Mouse (Mus musculus) hindbrain, embryonic 11.5 days (tissue): ENCODE results near the gene Wdr24. TPM values are rescaled to one million over a fixed set of nuclear protein-coding genes. Genes with fewer than 3 reads are reported as not detected.

Experiments used
- ATAC-seq: fragments of 200-750 bp; cut with Nextera tagmentation; 2 replicates; pipeline ENCODE4 v1.8.0; 2017; ENCODE audit warnings: mild to moderate bottlenecking, moderate TSS enrichment, moderate library complexity; ENCODE audit not compliant: low FRiP score
- DNase-seq: peaks from one replicate; pipeline ENCODE4 v3.0.0-alpha.2; 2015; ENCODE audit warnings: low spot score
- H3K27ac ChIP-seq: fragments of 300-500 bp; sonication (generic); 2 replicates; pipeline ENCODE4 v1.5.1; 2014; ENCODE audit warnings: mild to moderate bottlenecking, low read depth, low read length
- H3K27me3 ChIP-seq: fragments of 300-500 bp; sonication (generic); 2 replicates; pipeline ENCODE4 v1.6.1; 2014; ENCODE audit warnings: mild to moderate bottlenecking, low read length, moderate library complexity, mixed read lengths; ENCODE audit not compliant: control insufficient read depth, insufficient read depth
- H3K36me3 ChIP-seq: fragments of 300-500 bp; sonication (generic); 2 replicates; pipeline ENCODE4 v1.6.1; 2014; ENCODE audit warnings: mild to moderate bottlenecking, low read length, moderate library complexity, mixed read lengths; ENCODE audit not compliant: control insufficient read depth, insufficient read depth
- H3K4me1 ChIP-seq: fragments of 300-500 bp; sonication (generic); replicated peaks from 2 replicates; pipeline ENCODE4 v1.6.1; 2014; ENCODE audit warnings: low read length, mixed read lengths; ENCODE audit not compliant: control insufficient read depth, insufficient read depth
- H3K4me2 ChIP-seq: fragments of 300-500 bp; sonication (generic); replicated peaks from 2 replicates; pipeline ENCODE4 v1.6.1; 2014; ENCODE audit warnings: mild to moderate bottlenecking, low read depth, low read length
- H3K4me3 ChIP-seq: fragments of 300-500 bp; sonication (generic); 2 replicates; pipeline ENCODE4 v1.5.1; 2014; ENCODE audit warnings: low read depth, low read length
- H3K9ac ChIP-seq: fragments of 300-500 bp; sonication (generic); 2 replicates; pipeline ENCODE4 v1.6.1; 2014; ENCODE audit warnings: low read depth, low read length
- H3K9me3 ChIP-seq: fragments of 300-500 bp; sonication (generic); 2 replicates; pipeline ENCODE4 v1.6.1; 2016; ENCODE audit warnings: low read length; ENCODE audit not compliant: control insufficient read depth
- WGBS: fragments of 180-500 bp; shearing (Covaris S2); extraction: QIAGEN DNeasy Blood & Tissue Kit; methylation state at CpG from one replicate; pipeline ENCODE4 v1.1.7; 2014; 5-methylcytosine and 5-hydroxymethylcytosine counted together
- polyA plus RNA-seq: library from polyadenylated mRNA; unstranded; fragments of >200 nt; fragmentation: Nextera tagmentation; extraction: Ambion mirVana; gene quantifications from 2 replicates; pipeline ENCODE4 v1.2.1, GENCODE M21; 2014

Gene Wdr24
- polyA plus RNA-seq, 1 experiment from 2014 or later: 22.0 TPM

GRCm38 (mm10) chr17:25827546-25828222, 4.3 kb downstream of the Wdr24 start:
- H3K36me3 ChIP-seq: peaks cover 4% of the 10 kb centered on the region; the same call in 1 of the 2 replicates
- H3K9ac ChIP-seq: no peak overlapping the region
- H3K4me1 ChIP-seq: peaks cover 30% of the 10 kb centered on the region
- H3K9me3 ChIP-seq: no peaks in the 10 kb centered on the region
- 95% methylated on average over 22 of the region's 22 CpGs for WGBS
- H3K4me2 ChIP-seq: no peak overlapping the region
- H3K27ac ChIP-seq: no peak overlapping the region
- DNase-seq (no peak), ATAC-seq (no peak)
- H3K4me3 ChIP-seq: no peak overlapping the region
- H3K27me3 ChIP-seq: no peaks in the 10 kb centered on the region

GRCm38 (mm10) chr17:25828223-25828594, 4.8 kb downstream of the Wdr24 start:
- ATAC-seq (no peak), DNase-seq (no peak)
- peak overlapping the region; percentile 65 for H3K4me3 ChIP-seq
- H3K9ac ChIP-seq: no peak overlapping the region
- peak overlapping the region; percentile 78 for H3K4me2 ChIP-seq
- H3K4me1 ChIP-seq: peaks cover 30% of the 10 kb centered on the region
- no peaks in the 10 kb centered on the region for H3K9me3 ChIP-seq
- peaks cover 4% of the 10 kb centered on the region; the same call in 1 of the 2 replicates for H3K36me3 ChIP-seq
- WGBS: 86% methylated on average over 8 of the region's 8 CpGs
- H3K27me3 ChIP-seq: no peaks in the 10 kb centered on the region
- no peak overlapping the region; the same call in 1 of the 2 replicates for H3K27ac ChIP-seq

- WGBS: 2% methylated on average over 32 of the region's 32 CpGs
- Histone ChIP-seq H3K36me3 (peaks cover 4% of the 10 kb centered on the region; the same call in 1 of the 2 replicates), H3K9me3 (no peaks in the 10 kb centered on the region)
These were observed 5.5 kb downstream of the Wdr24 start, which contains the start of gene Jmjd8 for GRCm38 (mm10) chr17:25828712-25829557. Gene Jmjd8, plus strand, starts transcription at chr17:25828867.

GRCm38 (mm10) chr17:25829558-25830017, 6.2 kb downstream of the Wdr24 start:
- WGBS: 45% methylated on average over 8 of the region's 8 CpGs
- peaks cover 29% of the 10 kb centered on the region for H3K4me1 ChIP-seq
- DNase-seq: no peak

More at GRCm38 (mm10) chr17:25828712-25829557, 5.5 kb downstream of the Wdr24 start, which contains the start of gene Jmjd8:
- Histone ChIP-seq H3K9ac (peak within 1 kb of the TSS; percentile 88), H3K4me3 (peak within 1 kb of the TSS; percentile 65), H3K27me3 (no peaks in the 10 kb centered on the region), H3K27ac (peak within 1 kb of the TSS; percentile 76), H3K4me1 (peaks cover 29% of the 10 kb centered on the region), H3K4me2 (peak within 1 kb of the TSS; percentile 78)
- ATAC-seq (peak; percentile 32), DNase-seq (peak; percentile 88)

GRCm38 (mm10) chr17:25830200-25830753, 6.8 kb downstream of the Wdr24 start:
- DNase-seq (no peak), ATAC-seq (no peak)
- peak overlapping the region; percentile 78 for H3K4me2 ChIP-seq
- peaks cover 30% of the 10 kb centered on the region for H3K4me1 ChIP-seq
- 86% methylated on average over 4 of the region's 4 CpGs for WGBS
- H3K27ac ChIP-seq: no peak overlapping the region
- no peaks in the 10 kb centered on the region for H3K27me3 ChIP-seq
- peak overlapping the region; percentile 65; the same call in 1 of the 2 replicates for H3K4me3 ChIP-seq
- peaks cover 8% of the 10 kb centered on the region; the same call in 1 of the 2 replicates for H3K36me3 ChIP-seq
- 0 out of 2 replicates have a peak overlapping the region, but pooled peaks have one; percentile 23 for H3K9ac ChIP-seq
- no peaks in the 10 kb centered on the region for H3K9me3 ChIP-seq

More at GRCm38 (mm10) chr17:25829558-25830017, 6.2 kb downstream of the Wdr24 start:
- H3K4me3 ChIP-seq: peak overlapping the region; percentile 65
- H3K27me3 ChIP-seq: no peaks in the 10 kb centered on the region
- peak overlapping the region; percentile 88 for H3K9ac ChIP-seq
- peak overlapping the region; percentile 78 for H3K4me2 ChIP-seq
- no peak for ATAC-seq
- no peaks in the 10 kb centered on the region for H3K9me3 ChIP-seq
- H3K36me3 ChIP-seq: peaks cover 4% of the 10 kb centered on the region; the same call in 1 of the 2 replicates
- peak overlapping the region; percentile 76 for H3K27ac ChIP-seq

- ATAC-seq: no peak
These were observed 7.5 kb downstream of the Wdr24 start for GRCm38 (mm10) chr17:25830806-25831431.

GRCm38 (mm10) chr17:25831451-25832281, 8.2 kb downstream of the Wdr24 start:
- peak overlapping the region; percentile 91 for H3K4me2 ChIP-seq
- peaks cover 38% of the 10 kb centered on the region for H3K4me1 ChIP-seq
- H3K9ac ChIP-seq: peak overlapping the region; percentile 79
- H3K9me3 ChIP-seq: no peaks in the 10 kb centered on the region
- ATAC-seq (no peak), DNase-seq (peak; percentile 19)
- H3K27me3 ChIP-seq: no peaks in the 10 kb centered on the region
- H3K36me3 ChIP-seq: peaks cover 8% of the 10 kb centered on the region; the same call in 1 of the 2 replicates
- H3K4me3 ChIP-seq: peak overlapping the region; percentile 83
- no peak overlapping the region; the same call in 1 of the 2 replicates for H3K27ac ChIP-seq
- 64% methylated on average over 21 of the region's 21 CpGs for WGBS

More at GRCm38 (mm10) chr17:25830806-25831431, 7.5 kb downstream of the Wdr24 start:
- peaks cover 8% of the 10 kb centered on the region; the same call in 1 of the 2 replicates for H3K36me3 ChIP-seq
- 89% methylated on average over 14 of the region's 14 CpGs for WGBS
- 0 out of 2 replicates have a peak overlapping the region, but pooled peaks have one; percentile 91 for H3K4me2 ChIP-seq
- 0 out of 2 replicates have a peak overlapping the region, but pooled peaks have one; percentile 6 for H3K4me3 ChIP-seq
- H3K27ac ChIP-seq: no peak overlapping the region
- H3K9ac ChIP-seq: 0 out of 2 replicates have a peak overlapping the region, but pooled peaks have one; percentile 23
- H3K9me3 ChIP-seq: no peaks in the 10 kb centered on the region
- peaks cover 32% of the 10 kb centered on the region for H3K4me1 ChIP-seq
- no peaks in the 10 kb centered on the region for H3K27me3 ChIP-seq
- no peak for DNase-seq
